Mouse (Mus musculus): Measurements from ENCODE around the gene Mtfmt. TPM values are rescaled to one million over a fixed set of nuclear protein-coding genes. Genes with fewer than 3 reads are reported as not detected.

Mtfmt gene
- polyA plus RNA-seq, 1 experiment from 2014 or later, result 21.3 TPM

DNA sequence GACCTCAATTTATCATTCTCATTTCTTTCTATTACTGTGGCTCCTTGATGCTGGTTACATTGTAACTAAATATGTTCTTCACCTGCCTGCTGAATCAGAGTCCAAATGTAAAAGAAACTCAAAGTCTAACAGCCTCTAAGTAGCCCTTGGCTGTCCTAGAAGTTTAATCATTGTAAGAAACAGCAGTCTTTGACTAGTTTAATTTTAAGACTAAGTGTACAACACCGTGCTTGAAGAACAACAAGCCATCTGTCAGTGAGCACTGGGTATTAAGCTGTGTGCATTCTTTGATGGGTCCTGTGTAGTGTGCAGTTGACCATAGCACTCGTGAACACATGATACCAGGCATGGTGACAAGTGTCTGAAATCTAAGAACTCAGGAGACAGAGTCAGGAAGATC, 8.1 kb upstream of the Mtfmt start:
- Histone ChIP-seq H3K9ac (no peak overlapping the region), H3K4me3 (replicated peaks) (no peak overlapping the region), H3K4me1 (no peaks in the 10 kb centered on the region), H3K9me3 (replicated peaks) (no peaks in the 10 kb centered on the region), H3K36me3 (no peaks in the 10 kb centered on the region), H3K4me2 (replicated peaks) (no peak overlapping the region), H3K27me3 (no peaks in the 10 kb centered on the region), H3K27ac (replicated peaks) (no peak overlapping the region)
- WGBS, result 68% methylated on average over 2 of the region's 2 CpGs
- no peak for ATAC-seq (ENCODE audit: insufficient number of reproducible peaks, low FRiP score, low TSS enrichment, low read depth)

DNA sequence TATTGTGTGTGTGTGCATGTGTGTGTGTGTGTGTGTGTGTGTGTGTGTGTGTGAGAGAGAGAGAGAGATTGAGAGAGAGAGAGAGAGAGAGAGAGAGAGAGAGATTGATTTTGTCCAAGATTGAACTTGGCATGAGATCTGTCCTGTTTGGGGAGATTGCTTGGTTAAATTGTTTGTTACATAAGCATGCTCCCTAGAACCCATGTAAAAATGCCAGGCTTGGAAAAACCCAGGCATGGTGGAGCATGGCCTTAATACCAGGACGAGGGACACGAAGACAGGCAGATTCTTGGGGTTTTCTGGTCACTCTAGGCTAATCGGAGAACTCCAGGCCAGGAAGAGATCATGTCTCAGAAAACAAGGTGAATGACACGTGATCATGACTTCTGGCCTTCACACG, 7.6 kb upstream of the Mtfmt start:
- Histone ChIP-seq H3K4me1 (no peaks in the 10 kb centered on the region), H3K4me2 (replicated peaks) (no peak overlapping the region), H3K9me3 (replicated peaks) (no peaks in the 10 kb centered on the region), H3K4me3 (replicated peaks) (no peak overlapping the region), H3K27ac (replicated peaks) (no peak overlapping the region), H3K9ac (no peak overlapping the region), H3K36me3 (no peaks in the 10 kb centered on the region), H3K27me3 (no peaks in the 10 kb centered on the region)
- no peak for ATAC-seq (ENCODE audit: insufficient number of reproducible peaks, low FRiP score, low TSS enrichment, low read depth)
- 84% methylated on average over 5 of the region's 5 CpGs for WGBS

DNA sequence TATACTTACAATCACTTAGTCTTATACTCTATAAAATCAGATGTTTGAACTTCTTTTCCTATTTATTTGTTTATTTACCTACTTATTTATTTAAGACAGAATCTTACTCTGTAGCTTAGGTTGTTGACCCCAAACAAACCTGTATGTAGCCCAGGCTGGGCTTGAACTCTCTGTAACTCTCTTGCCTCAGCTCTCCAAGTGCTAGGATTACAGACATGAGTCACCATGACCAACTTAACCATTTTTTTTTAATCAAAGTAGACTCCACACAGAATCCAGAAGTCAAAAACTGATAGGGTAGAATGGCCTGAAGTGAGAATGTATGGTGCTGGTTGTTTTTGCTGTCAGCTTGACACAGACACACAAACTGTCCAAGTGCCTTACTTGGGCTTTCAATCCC, 5.2 kb upstream of the Mtfmt start:
- no peaks in the 10 kb centered on the region for H3K36me3 ChIP-seq
- no peak overlapping the region for H3K27ac ChIP-seq (replicated peaks)
- H3K4me2 ChIP-seq (replicated peaks), result no peak overlapping the region
- H3K4me1 ChIP-seq, result no peaks in the 10 kb centered on the region
- no peak overlapping the region for H3K9ac ChIP-seq
- no peaks in the 10 kb centered on the region for H3K27me3 ChIP-seq
- ATAC-seq (ENCODE audit: insufficient number of reproducible peaks, low FRiP score, low TSS enrichment, low read depth), result no peak
- H3K9me3 ChIP-seq (replicated peaks), result no peaks in the 10 kb centered on the region
- H3K4me3 ChIP-seq (replicated peaks), result no peak overlapping the region

DNA sequence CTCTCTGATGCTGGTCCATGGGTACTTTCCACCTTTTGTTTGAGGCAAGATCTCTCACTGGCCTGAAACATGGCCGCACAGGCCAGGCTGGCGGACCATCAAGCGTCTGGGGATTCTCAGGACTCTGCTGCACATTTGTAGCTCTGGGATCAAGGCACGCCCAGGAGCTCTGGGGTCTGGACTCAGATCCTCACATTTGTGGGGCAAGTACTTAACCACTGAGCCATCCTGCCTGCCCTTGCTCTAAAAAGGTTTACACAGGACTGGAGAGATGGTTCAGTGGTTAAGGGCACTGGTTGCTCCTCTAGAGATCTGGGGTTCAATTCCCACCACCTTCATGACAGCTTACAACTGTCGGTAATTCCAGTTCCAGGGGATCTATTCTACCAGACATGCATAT, 4.7 kb upstream of the Mtfmt start:
- Histone ChIP-seq H3K9ac (no peak overlapping the region), H3K4me1 (no peaks in the 10 kb centered on the region)

DNA sequence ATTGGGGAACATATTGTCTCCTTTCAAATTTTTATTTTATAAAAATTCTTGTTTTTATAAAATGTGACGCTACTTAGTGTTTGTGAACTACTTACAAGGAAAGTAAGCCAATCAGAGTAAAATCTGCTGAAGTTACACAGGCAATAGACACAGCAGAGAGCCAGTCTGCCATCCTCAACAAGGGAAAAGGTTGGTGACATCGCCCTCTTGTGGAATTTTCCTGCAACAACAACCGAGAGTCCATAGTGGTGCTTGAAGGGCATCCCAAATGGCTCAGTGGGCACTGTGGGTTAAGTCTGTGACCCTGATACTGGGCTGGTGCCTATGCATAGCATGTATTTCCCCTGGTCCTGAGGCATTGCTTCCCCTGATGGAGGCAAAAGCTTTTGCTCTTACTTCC, 3.3 kb upstream of the Mtfmt start:
- Histone ChIP-seq H3K9ac (no peak overlapping the region), H3K36me3 (no peaks in the 10 kb centered on the region), H3K4me2 (replicated peaks) (no peak overlapping the region), H3K4me1 (peaks cover 6% of the 10 kb centered on the region; the same call in 1 of the 2 replicates), H3K27me3 (no peaks in the 10 kb centered on the region), H3K4me3 (replicated peaks) (no peak overlapping the region), H3K9me3 (replicated peaks) (no peaks in the 10 kb centered on the region), H3K27ac (replicated peaks) (no peak overlapping the region)
- 0 out of 2 replicates have a peak, but pooled peaks have one; percentile 36 for ATAC-seq (ENCODE audit: insufficient number of reproducible peaks, low FRiP score, low TSS enrichment, low read depth)
- 2% methylated on average over 3 of the region's 3 CpGs for WGBS

More for the DNA sequence above, 4.7 kb upstream of the Mtfmt start:
- WGBS, result 84% methylated on average over 5 of the region's 5 CpGs
- Histone ChIP-seq H3K27ac (replicated peaks) (no peak overlapping the region), H3K4me3 (replicated peaks) (no peak overlapping the region), H3K4me2 (replicated peaks) (no peak overlapping the region), H3K9me3 (replicated peaks) (no peaks in the 10 kb centered on the region), H3K27me3 (no peaks in the 10 kb centered on the region), H3K36me3 (no peaks in the 10 kb centered on the region)
- no peak for ATAC-seq (ENCODE audit: insufficient number of reproducible peaks, low FRiP score, low TSS enrichment, low read depth)

DNA sequence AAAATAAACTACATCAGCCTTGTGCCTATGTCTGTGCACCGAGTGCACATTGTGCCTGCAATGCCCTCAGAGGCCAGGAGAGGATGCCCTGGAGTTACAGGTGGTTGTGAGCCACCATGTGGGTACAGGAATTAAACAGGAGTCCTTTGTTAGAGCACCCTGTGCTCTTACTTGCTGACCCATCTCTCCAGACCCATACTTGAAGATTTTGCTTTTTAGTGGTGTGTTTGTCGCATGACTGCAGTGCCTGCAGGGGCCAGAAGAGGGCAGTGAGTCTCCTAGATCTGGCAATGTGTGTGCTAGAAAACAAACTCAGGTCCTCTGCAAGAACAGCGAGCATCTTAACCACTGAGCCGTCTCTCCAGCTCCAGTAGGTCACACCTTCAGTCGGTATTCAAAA, 1.4 kb upstream of the Mtfmt start:
- WGBS, result 60% methylated on average over 5 of the region's 5 CpGs
- ATAC-seq (ENCODE audit: insufficient number of reproducible peaks, low FRiP score, low TSS enrichment, low read depth), result no peak
- Histone ChIP-seq H3K4me1 (peaks cover 6% of the 10 kb centered on the region; the same call in 1 of the 2 replicates), H3K36me3 (0 out of 2 replicates have a peak, but pooled peaks cover 4% of the 10 kb centered on the region), H3K27me3 (no peaks in the 10 kb centered on the region), H3K9me3 (replicated peaks) (no peaks in the 10 kb centered on the region), H3K27ac (replicated peaks) (no peak overlapping the region), H3K9ac (no peak overlapping the region), H3K4me2 (replicated peaks) (no peak overlapping the region), H3K4me3 (replicated peaks) (no peak overlapping the region)

DNA sequence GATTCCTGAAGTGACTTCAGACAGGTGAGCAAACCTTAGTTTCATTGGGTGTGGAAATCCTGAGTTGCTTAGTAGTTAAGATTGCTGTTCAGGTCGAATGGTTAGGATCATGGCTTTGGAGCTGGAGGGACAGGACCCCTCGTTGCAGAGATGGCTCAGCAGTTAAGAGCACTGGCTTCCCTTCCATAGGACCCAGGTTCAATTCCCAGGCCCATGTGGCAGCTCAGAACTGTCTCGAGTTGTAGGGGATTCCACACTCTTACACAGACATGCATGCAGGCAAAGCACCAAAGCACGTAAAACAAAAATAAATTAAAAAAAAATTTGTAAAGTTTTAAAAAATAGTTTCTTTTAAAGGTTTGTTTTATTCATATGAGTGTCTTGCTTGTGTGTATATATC, 371 bp upstream of the Mtfmt start:
- ATAC-seq (ENCODE audit: insufficient number of reproducible peaks, low FRiP score, low TSS enrichment, low read depth), result no peak
- H3K9ac ChIP-seq, result no peak overlapping the region

DNA sequence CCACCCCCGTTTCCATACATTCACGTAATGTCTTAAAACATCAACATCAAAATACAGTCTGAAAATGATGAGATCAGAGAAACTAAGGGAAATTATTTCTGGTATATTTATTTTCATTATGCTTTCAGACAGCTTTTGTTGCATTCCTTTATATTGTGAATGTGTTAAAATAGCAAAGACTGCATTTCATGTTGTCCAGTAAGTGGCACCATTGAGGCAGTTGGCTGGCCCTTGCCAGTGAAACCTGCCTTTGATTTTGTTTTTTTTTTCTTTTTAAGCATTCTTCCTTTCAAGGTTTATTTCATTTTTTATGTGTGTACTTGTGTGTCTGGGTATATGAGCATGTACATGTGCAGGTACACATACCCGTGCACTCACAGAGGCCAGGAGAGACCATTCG, 9.1 kb downstream of the Mtfmt start:
- no peak overlapping the region for H3K27ac ChIP-seq (replicated peaks)
- H3K9me3 ChIP-seq (replicated peaks), result no peaks in the 10 kb centered on the region
- no peaks in the 10 kb centered on the region for H3K4me1 ChIP-seq
- no peak overlapping the region for H3K4me2 ChIP-seq (replicated peaks)
- no peak for ATAC-seq (ENCODE audit: insufficient number of reproducible peaks, low FRiP score, low TSS enrichment, low read depth)
- H3K36me3 ChIP-seq, result peaks cover 71% of the 10 kb centered on the region
- 91% methylated on average over 4 of the region's 4 CpGs for WGBS
- H3K4me3 ChIP-seq (replicated peaks), result no peak overlapping the region
- H3K27me3 ChIP-seq, result no peaks in the 10 kb centered on the region
- no peak overlapping the region for H3K9ac ChIP-seq

More for the DNA sequence above, 371 bp upstream of the Mtfmt start:
- Histone ChIP-seq H3K27me3 (no peaks in the 10 kb centered on the region), H3K36me3 (peaks cover 9% of the 10 kb centered on the region; the same call in 1 of the 2 replicates), H3K4me2 (replicated peaks) (no peak overlapping the region), H3K9me3 (replicated peaks) (no peaks in the 10 kb centered on the region), H3K27ac (replicated peaks) (no peak overlapping the region), H3K4me1 (peaks cover 6% of the 10 kb centered on the region; the same call in 1 of the 2 replicates), H3K4me3 (replicated peaks) (peak overlapping the region; percentile 100)
- 71% methylated on average over 4 of the region's 4 CpGs for WGBS

DNA sequence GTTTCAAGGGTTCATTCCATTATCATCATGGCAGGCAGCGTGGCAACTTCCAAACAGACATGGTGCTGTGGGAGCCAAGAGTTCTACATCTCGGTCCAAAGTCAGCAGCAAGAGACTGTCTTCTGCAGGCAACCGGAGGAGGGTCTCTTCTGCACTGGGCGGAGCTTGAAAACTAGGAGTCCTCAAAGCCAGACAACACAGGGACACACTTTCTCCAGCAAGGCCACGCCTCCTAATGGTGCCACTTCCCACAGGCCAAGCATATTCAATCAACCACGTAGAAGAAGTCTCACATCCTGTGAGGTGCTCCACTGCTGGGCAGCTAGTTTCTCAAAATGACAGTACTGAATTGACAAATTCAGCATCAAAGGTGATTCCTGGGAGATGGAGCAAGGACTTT, 12.4 kb downstream of the Mtfmt start:
- no peaks in the 10 kb centered on the region for H3K4me1 ChIP-seq
- WGBS, result 85% methylated on average over 6 of the region's 6 CpGs

DNA sequence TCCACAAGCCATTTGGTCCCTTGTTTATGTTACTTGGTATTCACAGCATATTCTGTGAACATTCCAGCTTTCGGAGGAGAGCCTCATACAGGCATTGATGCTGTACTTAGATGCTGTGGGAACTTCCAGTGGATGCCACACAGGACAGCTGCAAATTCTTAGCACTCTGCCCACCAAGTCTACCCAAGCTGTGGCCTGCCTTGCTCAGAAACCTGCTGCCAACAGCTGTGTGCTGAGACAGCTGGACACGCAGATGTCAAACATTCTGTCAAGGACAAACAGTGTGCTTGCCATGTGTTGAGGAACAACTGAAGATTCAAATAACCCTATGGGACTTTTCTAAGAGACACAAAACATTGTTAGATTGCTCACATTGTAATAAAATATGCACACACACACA, 23.4 kb downstream of the Mtfmt start:
- ATAC-seq (ENCODE audit: insufficient number of reproducible peaks, low FRiP score, low TSS enrichment, low read depth), result peak; percentile 37; the same call in 1 of the 2 replicates
- Histone ChIP-seq H3K27ac (replicated peaks) (no peak overlapping the region), H3K9me3 (replicated peaks) (no peaks in the 10 kb centered on the region), H3K4me3 (replicated peaks) (no peak overlapping the region), H3K9ac (no peak overlapping the region), H3K4me2 (replicated peaks) (no peak overlapping the region), H3K27me3 (no peaks in the 10 kb centered on the region), H3K36me3 (no peaks in the 10 kb centered on the region), H3K4me1 (peaks cover 16% of the 10 kb centered on the region)
- 74% methylated on average over 2 of the region's 2 CpGs for WGBS

More for the DNA sequence above, 12.4 kb downstream of the Mtfmt start:
- no peak overlapping the region for H3K27ac ChIP-seq (replicated peaks)
- H3K36me3 ChIP-seq, result peaks cover 74% of the 10 kb centered on the region
- H3K4me2 ChIP-seq (replicated peaks), result no peak overlapping the region
- no peak for ATAC-seq (ENCODE audit: insufficient number of reproducible peaks, low FRiP score, low TSS enrichment, low read depth)
- H3K4me3 ChIP-seq (replicated peaks), result no peak overlapping the region
- no peaks in the 10 kb centered on the region for H3K9me3 ChIP-seq (replicated peaks)
- no peak overlapping the region for H3K9ac ChIP-seq
- no peaks in the 10 kb centered on the region for H3K27me3 ChIP-seq

DNA sequence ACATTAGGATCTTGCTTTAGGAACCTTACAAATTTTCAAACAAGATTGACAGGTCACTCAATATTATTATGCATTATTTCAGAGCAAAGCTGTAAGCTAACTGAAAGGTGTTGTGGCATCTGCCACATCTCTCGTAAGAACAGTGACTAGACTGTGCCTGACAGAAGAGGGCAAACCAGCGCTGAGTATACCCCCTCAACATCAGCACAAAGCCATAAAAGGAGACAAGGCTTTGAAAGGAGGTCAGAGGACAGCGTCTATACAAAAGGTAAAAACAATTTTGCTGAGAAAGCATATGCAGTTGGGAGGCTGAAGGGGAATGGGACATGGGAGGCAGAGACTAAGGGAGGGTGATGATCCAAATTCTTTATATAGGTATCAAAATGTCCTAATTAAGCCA, 24.6 kb downstream of the Mtfmt start:
- H3K4me2 ChIP-seq (replicated peaks), result peak overlapping the region; percentile 65

DNA sequence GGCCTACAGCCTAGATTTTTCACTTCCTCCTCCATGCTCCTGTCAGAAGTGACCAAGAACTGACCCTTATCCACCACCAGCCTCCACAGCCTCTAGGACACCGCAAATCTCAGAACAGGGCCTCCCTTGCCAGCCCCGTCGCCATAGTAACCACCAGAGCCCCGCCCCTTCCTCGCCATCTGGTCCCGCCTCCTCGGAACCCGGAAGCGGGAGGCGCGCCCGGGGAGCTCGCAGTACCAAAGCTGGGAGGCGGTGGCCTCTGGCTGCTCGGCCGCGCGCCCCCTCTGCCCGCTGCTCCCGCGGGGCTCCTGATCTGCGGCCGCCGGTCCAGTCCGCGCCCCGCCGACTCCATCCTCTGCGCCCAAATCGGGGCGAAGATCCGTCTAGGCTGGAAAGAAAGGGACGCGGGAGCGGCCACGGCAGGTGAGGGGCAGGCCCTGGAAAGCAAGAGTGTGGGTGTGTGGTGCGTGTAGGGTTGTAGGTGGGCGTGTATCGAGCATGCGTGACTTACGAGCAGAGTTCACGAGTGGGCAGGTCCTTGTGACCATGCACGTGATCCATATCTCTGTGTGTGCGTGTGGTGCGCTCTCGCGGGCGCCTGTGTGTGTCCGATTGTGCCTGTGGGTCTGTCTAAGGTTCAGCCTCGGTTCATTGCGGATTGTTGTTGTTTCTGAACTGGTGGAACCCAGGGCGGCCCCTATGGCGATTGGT, 25.3 kb downstream of the Mtfmt start, which contains the start of gene Spg21:
Gene Spg21 (plus strand): TSS at position 216 of the 711 bp plus-strand sequence.
- peak within 1 kb of the TSS; percentile 61 for H3K9ac ChIP-seq
- no peaks in the 10 kb centered on the region for H3K9me3 ChIP-seq (replicated peaks)
- peak within 1 kb of the TSS; percentile 94 for H3K4me3 ChIP-seq (replicated peaks)
- peak within 1 kb of the TSS; percentile 65 for H3K4me2 ChIP-seq (replicated peaks)
- peak; percentile 93 for ATAC-seq (ENCODE audit: insufficient number of reproducible peaks, low FRiP score, low TSS enrichment, low read depth)
- no peaks in the 10 kb centered on the region for H3K27me3 ChIP-seq
- H3K36me3 ChIP-seq, result peaks cover 9% of the 10 kb centered on the region; the same call in 1 of the 2 replicates
- H3K27ac ChIP-seq (replicated peaks), result peak within 1 kb of the TSS; percentile 85
- WGBS, result under 1% methylated on average over 53 of the region's 53 CpGs
- H3K4me1 ChIP-seq, result peaks cover 16% of the 10 kb centered on the region

More for the DNA sequence above, 24.6 kb downstream of the Mtfmt start:
- ATAC-seq (ENCODE audit: insufficient number of reproducible peaks, low FRiP score, low TSS enrichment, low read depth), result no peak
- no peaks in the 10 kb centered on the region for H3K9me3 ChIP-seq (replicated peaks)
- peak overlapping the region; percentile 94 for H3K4me3 ChIP-seq (replicated peaks)
- peak overlapping the region; percentile 85; the same call in 1 of the 2 replicates for H3K27ac ChIP-seq (replicated peaks)
- no peak overlapping the region for H3K9ac ChIP-seq
- H3K36me3 ChIP-seq, result peaks cover 2% of the 10 kb centered on the region; the same call in 1 of the 2 replicates
- 70% methylated on average over 3 of the region's 3 CpGs for WGBS
- H3K4me1 ChIP-seq, result peaks cover 16% of the 10 kb centered on the region
- no peaks in the 10 kb centered on the region for H3K27me3 ChIP-seq
